Mouse (Mus musculus) lung, embryonic 14.5 days (tissue): ENCODE data around the gene Aamp. TPM values are rescaled to one million over a fixed set of nuclear protein-coding genes. Genes with fewer than 3 reads are reported as not detected.

Experiments used
- ATAC-seq: fragments of 200-750 bp; cut with Nextera tagmentation; 2 replicates; pipeline ENCODE4 v1.8.0; 2017; ENCODE audit warnings: mild to moderate bottlenecking, moderate TSS enrichment, moderate library complexity; ENCODE audit not compliant: insufficient read depth
- DNase-seq: peaks from one replicate; pipeline ENCODE4 v3.0.0-alpha.2; 2015
- H3K27ac ChIP-seq: fragments of 300-500 bp; sonication (generic); 2 replicates; pipeline ENCODE4 v1.5.1; 2014; ENCODE audit warnings: low read depth, mild to moderate bottlenecking, moderate library complexity
- H3K27me3 ChIP-seq: fragments of 300-500 bp; sonication (generic); 2 replicates; pipeline ENCODE4 v1.6.1; 2014; ENCODE audit warnings: low read length, control low read depth; ENCODE audit not compliant: insufficient read depth
- H3K36me3 ChIP-seq: fragments of 300-500 bp; sonication (generic); 2 replicates; pipeline ENCODE4 v1.6.1; 2014; ENCODE audit warnings: control low read depth; ENCODE audit not compliant: insufficient read depth
- H3K4me1 ChIP-seq: fragments of 300-500 bp; sonication (generic); 2 replicates; pipeline ENCODE4 v1.6.1; 2014; ENCODE audit warnings: antibody characterized with exemption, control low read depth; ENCODE audit not compliant: insufficient read depth
- H3K4me2 ChIP-seq: fragments of 300-500 bp; sonication (generic); 2 replicates; pipeline ENCODE4 v1.6.1; 2014; ENCODE audit warnings: mild to moderate bottlenecking
- H3K4me3 ChIP-seq: fragments of 300-500 bp; sonication (generic); 2 replicates; pipeline ENCODE4 v1.5.1; 2014; ENCODE audit warnings: low read depth, low read length
- H3K9ac ChIP-seq: fragments of 300-500 bp; sonication (generic); 2 replicates; pipeline ENCODE4 v1.6.1; 2014
- H3K9me3 ChIP-seq: fragments of 300-500 bp; sonication (generic); 2 replicates; pipeline ENCODE4 v1.6.1; 2016; ENCODE audit warnings: low read depth, low read length, control low read depth
- CTCF ChIP-seq: IDR thresholded peaks from 2 replicates; pipeline ENCODE4 v1.5.1; 2016; ENCODE audit warnings: antibody characterized with exemption, low read depth
- WGBS: fragments of 180-500 bp; shearing (Covaris S2); extraction: QIAGEN DNeasy Blood & Tissue Kit; methylation state at CpG from one replicate; pipeline ENCODE4 v1.1.7; 2014; 5-methylcytosine and 5-hydroxymethylcytosine counted together
- polyA plus RNA-seq: library from polyadenylated mRNA; unstranded; fragments of >200 nt; fragmentation: Nextera tagmentation; extraction: Ambion mirVana; gene quantifications from 2 replicates; pipeline ENCODE4 v1.2.1, GENCODE M21; 2014

The Aamp gene
- polyA plus RNA-seq, 1 experiment from 2014 or later = 233 TPM

DNA sequence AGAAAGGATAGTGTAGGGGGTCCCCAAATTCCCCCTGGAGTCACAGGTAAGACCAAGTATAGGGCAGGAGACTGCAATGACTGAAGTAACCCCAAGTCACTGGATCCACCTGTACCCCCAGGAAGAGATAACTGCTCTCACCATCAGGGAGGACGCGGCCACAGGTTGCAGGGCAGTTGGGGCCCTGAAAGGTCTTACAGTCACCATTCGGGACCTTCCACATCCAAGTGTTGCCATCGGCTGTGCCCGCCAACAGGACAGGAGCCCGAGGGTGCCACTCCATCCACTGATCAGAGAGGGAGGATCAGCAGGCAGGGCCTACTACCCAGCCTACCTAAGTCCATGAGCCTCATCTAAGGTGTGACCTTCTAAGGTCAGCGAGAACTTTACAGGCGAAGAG is 2.7 kb downstream of the Aamp start:
- Histone ChIP-seq H3K9me3 (no peaks in the 10 kb centered on the region), H3K4me3 (no peak overlapping the region), H3K36me3 (peaks cover 53% of the 10 kb centered on the region), H3K4me1 (peaks cover 6% of the 10 kb centered on the region; the same call in 1 of the 2 replicates), H3K9ac (no peak overlapping the region), H3K27me3 (no peaks in the 10 kb centered on the region), H3K27ac (no peak overlapping the region), H3K4me2 (no peak overlapping the region)
- WGBS = 95% methylated on average over 8 of the region's 8 CpGs
- DNase-seq (no peak), ATAC-seq (no peak)
- TF ChIP-seq CTCF = no peak

DNA sequence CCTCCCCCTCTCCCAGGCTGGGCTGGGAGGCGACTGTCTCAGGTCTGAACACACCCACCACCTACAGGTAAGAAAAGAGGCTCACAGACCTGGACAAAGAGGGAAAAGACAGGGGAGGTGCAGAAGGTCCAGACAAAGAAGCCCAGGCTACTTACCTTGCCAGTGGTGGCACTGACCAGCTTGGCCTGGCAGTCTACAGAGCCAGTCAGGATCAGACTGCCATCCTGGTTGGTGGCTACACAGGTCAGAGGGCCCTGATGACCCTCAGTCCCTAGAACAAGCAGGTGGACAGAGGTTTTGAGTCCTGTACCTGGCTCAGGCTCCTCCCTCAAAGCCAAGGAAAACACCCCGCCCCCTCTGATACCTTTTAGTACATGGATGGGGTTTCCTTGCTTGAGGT is 3.2 kb downstream of the Aamp start:
- DNase-seq (no peak), ATAC-seq (no peak)
- Histone ChIP-seq H3K27ac (no peak overlapping the region), H3K36me3 (peaks cover 49% of the 10 kb centered on the region), H3K9me3 (no peaks in the 10 kb centered on the region), H3K4me1 (peaks cover 6% of the 10 kb centered on the region; the same call in 1 of the 2 replicates), H3K4me3 (no peak overlapping the region), H3K27me3 (no peaks in the 10 kb centered on the region), H3K9ac (no peak overlapping the region), H3K4me2 (no peak overlapping the region)
- no peak for TF ChIP-seq CTCF
- 78% methylated on average over 2 of the region's 2 CpGs for WGBS

DNA sequence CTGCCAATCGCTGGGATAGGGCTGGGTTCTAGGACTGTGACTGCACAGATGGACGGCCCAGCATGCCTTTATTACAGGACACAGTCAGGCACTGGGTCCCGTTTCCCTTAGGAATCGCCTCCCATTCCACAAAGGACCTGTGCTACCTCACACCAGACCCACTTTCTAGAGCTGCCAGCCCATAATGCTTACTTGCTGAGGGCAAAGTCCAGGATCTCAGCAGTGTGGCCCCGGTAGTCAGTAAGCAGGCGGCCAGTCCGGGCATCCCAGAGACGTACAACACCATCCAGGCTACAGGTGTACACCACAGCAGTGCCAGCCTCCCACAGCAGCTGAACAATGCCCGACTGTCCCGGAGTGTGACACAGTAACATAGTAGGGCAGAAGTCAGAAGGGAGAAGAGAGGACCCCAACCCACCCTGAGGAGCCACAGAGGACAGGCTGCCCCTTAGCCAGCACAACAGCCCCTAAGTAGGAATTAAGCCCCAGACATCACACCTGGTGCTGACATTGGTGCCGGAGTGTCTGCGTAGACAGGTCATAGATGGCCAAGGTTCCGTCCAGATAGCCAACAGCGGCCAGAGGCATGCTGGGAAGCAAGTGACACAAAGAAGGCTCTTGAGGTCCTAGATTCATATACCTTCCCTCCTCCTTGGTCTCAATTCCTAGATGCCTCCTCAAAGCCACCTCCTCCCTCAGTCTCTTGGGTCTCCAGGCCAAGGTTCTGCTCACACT is 3.8 kb downstream of the Aamp start:
- Histone ChIP-seq H3K9ac (no peak overlapping the region), H3K4me1 (peaks cover 6% of the 10 kb centered on the region; the same call in 1 of the 2 replicates), H3K4me2 (no peak overlapping the region), H3K27me3 (no peaks in the 10 kb centered on the region), H3K9me3 (no peaks in the 10 kb centered on the region), H3K36me3 (peaks cover 49% of the 10 kb centered on the region), H3K27ac (no peak overlapping the region), H3K4me3 (no peak overlapping the region)
- TF ChIP-seq CTCF = no peak
- ATAC-seq (no peak), DNase-seq (no peak)
- WGBS = 90% methylated on average over 14 of the region's 14 CpGs

DNA sequence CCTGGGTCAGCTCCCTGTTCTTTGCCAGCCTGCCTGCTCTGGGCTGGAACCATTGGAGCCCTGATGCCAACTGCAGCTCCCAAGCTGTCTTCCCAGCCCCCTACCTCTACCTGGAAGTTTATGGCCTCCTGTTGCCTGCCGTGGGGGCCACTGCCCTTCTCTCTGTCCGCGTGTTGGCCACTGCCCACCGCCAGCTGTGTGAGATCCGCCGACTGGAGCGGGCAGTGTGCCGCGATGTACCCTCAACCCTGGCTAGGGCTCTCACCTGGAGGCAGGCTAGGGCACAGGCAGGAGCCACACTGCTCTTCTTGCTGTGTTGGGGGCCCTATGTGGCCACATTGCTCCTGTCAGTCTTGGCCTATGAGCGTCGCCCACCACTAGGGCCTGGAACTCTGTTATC is 5.5 kb downstream of the Aamp start:
- 83% methylated on average over 11 of the region's 11 CpGs for WGBS
- peaks cover 49% of the 10 kb centered on the region for H3K36me3 ChIP-seq
- DNase-seq = no peak
- ATAC-seq = no peak
- TF ChIP-seq CTCF = no peak
- no peak overlapping the region for H3K4me3 ChIP-seq
- H3K4me2 ChIP-seq = no peak overlapping the region
- H3K27me3 ChIP-seq = no peaks in the 10 kb centered on the region
- no peak overlapping the region for H3K9ac ChIP-seq
- H3K27ac ChIP-seq = no peak overlapping the region
- peaks cover 3% of the 10 kb centered on the region; the same call in 1 of the 2 replicates for H3K4me1 ChIP-seq
- H3K9me3 ChIP-seq = no peaks in the 10 kb centered on the region

DNA sequence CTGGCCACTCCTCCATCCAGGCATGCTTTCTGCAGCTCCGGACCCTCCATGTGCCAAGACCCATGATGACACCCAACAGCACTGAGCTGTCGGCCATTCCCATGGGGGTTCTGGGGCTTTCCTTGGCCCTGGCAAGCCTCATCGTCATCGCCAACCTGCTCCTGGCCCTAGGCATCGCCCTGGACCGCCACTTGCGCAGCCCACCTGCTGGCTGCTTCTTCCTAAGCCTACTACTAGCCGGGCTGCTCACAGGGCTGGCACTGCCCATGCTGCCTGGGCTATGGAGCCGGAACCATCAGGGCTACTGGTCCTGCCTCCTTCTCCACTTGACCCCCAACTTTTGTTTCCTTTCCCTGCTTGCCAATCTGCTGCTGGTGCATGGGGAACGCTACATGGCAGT is 6.0 kb downstream of the Aamp start, which contains the start of gene Gpbar1:
Gene Gpbar1 (plus strand): TSS at position 13 of the 400 bp plus-strand sequence.
- Histone ChIP-seq H3K4me2 (no peak within 1 kb of the TSS), H3K9ac (no peak within 1 kb of the TSS), H3K27ac (no peak within 1 kb of the TSS), H3K4me3 (no peak within 1 kb of the TSS), H3K9me3 (no peaks in the 10 kb centered on the region), H3K4me1 (no peaks in the 10 kb centered on the region), H3K36me3 (peaks cover 46% of the 10 kb centered on the region), H3K27me3 (no peaks in the 10 kb centered on the region)
- ATAC-seq = no peak
- no peak for TF ChIP-seq CTCF
- DNase-seq = no peak
- 86% methylated on average over 10 of the region's 10 CpGs for WGBS

DNA sequence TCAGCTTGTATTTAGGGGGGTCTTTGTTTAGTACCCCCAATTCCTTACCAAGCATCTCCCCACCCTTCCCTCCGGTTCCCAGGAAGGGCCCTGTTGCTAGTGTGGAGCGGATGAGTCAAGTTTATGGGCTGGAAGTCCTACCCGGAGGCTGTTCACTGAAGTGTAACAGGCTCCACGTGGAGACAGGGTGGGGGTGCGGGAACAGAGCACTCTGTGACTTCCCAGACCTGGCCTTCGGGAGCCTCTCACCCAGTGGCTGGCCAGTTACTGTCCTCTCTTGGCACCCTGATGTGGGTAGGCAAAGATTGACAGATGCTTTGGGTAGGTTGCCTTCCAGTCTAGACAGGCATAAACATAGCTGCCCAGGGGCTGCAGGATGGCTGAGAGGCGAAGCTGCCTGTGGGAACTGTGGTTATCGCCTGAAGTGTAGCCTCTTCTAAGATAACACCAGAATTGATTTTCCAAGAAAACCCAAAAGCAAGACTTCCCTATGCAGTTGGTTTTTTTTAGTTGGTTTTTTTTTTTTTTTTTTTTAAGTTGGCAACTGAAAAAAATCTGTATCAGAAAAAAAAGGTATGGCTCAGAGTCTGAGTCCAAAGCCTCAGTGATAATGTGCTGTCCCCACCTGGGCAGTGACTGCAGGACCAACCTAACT is 6.5 kb downstream of the Aamp start:
- ATAC-seq (no peak), DNase-seq (no peak)
- Histone ChIP-seq H3K27me3 (no peaks in the 10 kb centered on the region), H3K9me3 (no peaks in the 10 kb centered on the region), H3K4me3 (no peak overlapping the region), H3K4me1 (no peaks in the 10 kb centered on the region), H3K36me3 (peaks cover 43% of the 10 kb centered on the region), H3K4me2 (no peak overlapping the region), H3K9ac (no peak overlapping the region), H3K27ac (no peak overlapping the region)
- no peak for TF ChIP-seq CTCF
- 57% methylated on average over 8 of the region's 8 CpGs for WGBS

DNA sequence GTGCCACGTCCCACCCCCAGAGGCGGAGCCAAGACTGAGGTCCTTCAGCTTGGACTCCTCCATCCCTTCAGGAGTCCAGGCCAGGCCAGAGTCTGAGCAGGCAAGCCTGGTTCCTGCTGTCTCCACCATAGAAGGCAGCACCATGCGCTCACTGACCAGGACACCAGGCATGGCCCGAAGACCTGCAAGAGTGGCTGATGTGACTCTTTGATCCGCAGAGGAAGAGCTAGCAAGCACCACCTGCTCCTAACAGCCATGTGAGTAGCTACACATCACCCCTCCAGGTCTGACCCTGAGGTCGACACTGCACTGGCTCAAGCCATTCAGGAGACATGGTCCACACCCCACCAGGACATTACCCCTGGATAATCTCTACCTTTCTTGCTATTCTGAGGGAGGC is 7.5 kb downstream of the Aamp start:
- no peak for TF ChIP-seq CTCF
- ATAC-seq (no peak), DNase-seq (no peak)
- no peak overlapping the region for H3K27ac ChIP-seq
- H3K4me2 ChIP-seq = no peak overlapping the region
- no peaks in the 10 kb centered on the region for H3K27me3 ChIP-seq
- H3K36me3 ChIP-seq = peaks cover 33% of the 10 kb centered on the region
- H3K9ac ChIP-seq = no peak overlapping the region
- no peaks in the 10 kb centered on the region for H3K4me1 ChIP-seq
- 64% methylated on average over 6 of the region's 6 CpGs for WGBS
- no peaks in the 10 kb centered on the region for H3K9me3 ChIP-seq
- no peak overlapping the region for H3K4me3 ChIP-seq
